18 mouse cellular contexts compared by ENCODE assay signal in genomic region chr10:122525807-122526206, GRCm38 (mm10).
A peak's percentile ranks its signal among the peaks of the same experiment; 100 is the strongest.
DNase-seq lines count a peak whose midpoint lies in the region; ATAC-seq and TF ChIP-seq lines count a peak whose summit lies in the region.
"Had no signal": no experiment of that assay in that cellular context is flagged by ENCODE, and none has a peak within 500 bp of the region (broad histone marks: within the 10 kb centered on the region; RNA-seq: fewer than 3 reads in every experiment).

No protein-coding gene starts in this region.

- POLR2A ChIA-PET in Patski (lab: Charles Lee): no interaction called here

- H3K4me2 ChIP-seq in hindbrain, postnatal 0 days (ENCODE audit: low read depth, low read length): no peak overlapping the region
- H3K4me2 ChIP-seq in hindbrain, embryonic 13.5 days: no peak overlapping the region
- H3K4me2 ChIP-seq in lung, embryonic 14.5 days: no peak overlapping the region
- H3K4me2 ChIP-seq: forebrain, embryonic 15.5 days; limb, embryonic 12.5 days; midbrain, embryonic 13.5 days; neural tube, embryonic 12.5 days had no signal

- no peak overlapping the region for H3K27ac ChIP-seq in hindbrain, postnatal 0 days
- no peak overlapping the region for H3K27ac ChIP-seq in hindbrain, embryonic 13.5 days
- no peak overlapping the region for H3K27ac ChIP-seq in lung, embryonic 14.5 days (ENCODE audit: low read depth)
- H3K27ac ChIP-seq: forebrain, embryonic 15.5 days; gastrocnemius, adult 2 months; heart, embryonic 10.5 days; limb, embryonic 12.5 days; midbrain, embryonic 13.5 days; neural tube, embryonic 12.5 days had no signal

- H3K4me3 ChIP-seq in hindbrain, postnatal 0 days (ENCODE audit: low read length): no peak overlapping the region
- no peak overlapping the region for H3K4me3 ChIP-seq in hindbrain, embryonic 13.5 days
- H3K4me3 ChIP-seq in lung, embryonic 14.5 days (ENCODE audit: low read depth, low read length): no peak overlapping the region
- H3K4me3 ChIP-seq: forebrain, embryonic 15.5 days; gastrocnemius, adult 2 months; heart, embryonic 10.5 days; limb, embryonic 12.5 days; midbrain, embryonic 13.5 days; neural tube, embryonic 12.5 days had no signal

- WGBS in hindbrain, postnatal 0 days: 55% methylated on average over 6 of the region's 6 CpGs
- WGBS in hindbrain, embryonic 13.5 days: 83% methylated on average over 6 of the region's 6 CpGs
- WGBS in lung, embryonic 14.5 days: 69% methylated on average over 6 of the region's 6 CpGs

- no peak for ATAC-seq in hindbrain, postnatal 0 days
- no peak for ATAC-seq in hindbrain, embryonic 13.5 days (ENCODE audit: low FRiP score)
- ATAC-seq in lung, embryonic 14.5 days (ENCODE audit: insufficient read depth): no peak
- no peak for ATAC-seq in Patski
- ATAC-seq: forebrain, embryonic 15.5 days; inflammation-experienced regulatory T-cells, adult 6 months; midbrain, embryonic 13.5 days had no signal

- peak; percentile 54 for TF ChIP-seq CTCF in hindbrain, postnatal 0 days (IDR thresholded peaks at IDR 0.05; ENCODE audit: low read depth)
- peak; percentile 49 for TF ChIP-seq CTCF in lung, embryonic 14.5 days (IDR thresholded peaks at IDR 0.05; ENCODE audit: low read depth)
- peak; percentile 37 for TF ChIP-seq CTCF in Patski (IDR thresholded peaks at IDR 0.05)

- CTCF ChIA-PET in Patski (lab: Charles Lee): interaction anchor here (1.0 to 3.7 kb wide), 5 partner anchors 53 to 433 kb away, joined by 3 to 15 read pairs (median 6); no protein-coding TSS in a partner anchor

- no peak overlapping the region for H3K9ac ChIP-seq in hindbrain, postnatal 0 days (replicated peaks; ENCODE audit: low read length)
- no peak overlapping the region for H3K9ac ChIP-seq in hindbrain, embryonic 13.5 days
- no peak overlapping the region for H3K9ac ChIP-seq in lung, embryonic 14.5 days
- H3K9ac ChIP-seq: forebrain, embryonic 15.5 days; limb, embryonic 12.5 days; midbrain, embryonic 13.5 days; neural tube, embryonic 12.5 days had no signal

- in situ Hi-C loops in Patski (cut with MboI; ENCODE audit: low pct_unique_long_range_greater_than_20kb): loop anchor here (5.0 to 25.0 kb wide), 5 partner anchors 71 to 839 kb away; no protein-coding TSS in a partner anchor

- no peaks in the 10 kb centered on the region for H3K9me3 ChIP-seq in hindbrain, postnatal 0 days (ENCODE audit: low read length)
- no peaks in the 10 kb centered on the region for H3K9me3 ChIP-seq in hindbrain, embryonic 13.5 days
- H3K9me3 ChIP-seq in lung, embryonic 14.5 days (ENCODE audit: low read depth, low read length): no peaks in the 10 kb centered on the region
- H3K9me3 ChIP-seq: forebrain, embryonic 15.5 days; heart, embryonic 10.5 days; limb, embryonic 12.5 days; midbrain, embryonic 13.5 days; neural tube, embryonic 12.5 days had no signal

- peak; percentile 36 for DNase-seq in hindbrain, postnatal 0 days (ENCODE audit: low spot score)
- DNase-seq in lung, embryonic 14.5 days: peak; percentile 44
- no peak for DNase-seq in lung, adult 18-20 months
- DNase-seq in Patski (ENCODE audit: low read depth, low spot score): no peak
- DNase-seq in retina, postnatal 7 days (ENCODE audit: low read depth, low spot score): peak; percentile 3
- DNase-seq in adrenal gland, adult 2 months: no peak
- DNase-seq: adrenal gland, postnatal 10 days; cerebellum, postnatal 25 days; layer of hippocampus, postnatal 36 days; thymus, adult 18-20 months had no signal

- H3K36me3 ChIP-seq in hindbrain, postnatal 0 days (ENCODE audit: insufficient read depth, low read length): no peaks in the 10 kb centered on the region
- no peaks in the 10 kb centered on the region for H3K36me3 ChIP-seq in hindbrain, embryonic 13.5 days
- H3K36me3 ChIP-seq in lung, embryonic 14.5 days (ENCODE audit: insufficient read depth): no peaks in the 10 kb centered on the region
- H3K36me3 ChIP-seq: forebrain, embryonic 15.5 days; heart, embryonic 10.5 days; limb, embryonic 12.5 days; midbrain, embryonic 13.5 days; neural tube, embryonic 12.5 days had no signal

- no peaks in the 10 kb centered on the region for H3K4me1 ChIP-seq in hindbrain, postnatal 0 days (ENCODE audit: insufficient read depth, low read length)
- no peaks in the 10 kb centered on the region for H3K4me1 ChIP-seq in hindbrain, embryonic 13.5 days (replicated peaks)
- no peaks in the 10 kb centered on the region for H3K4me1 ChIP-seq in lung, embryonic 14.5 days (ENCODE audit: insufficient read depth)
- H3K4me1 ChIP-seq: heart, embryonic 10.5 days; limb, embryonic 12.5 days; midbrain, embryonic 13.5 days; neural tube, embryonic 12.5 days had no signal

- H3K27me3 ChIP-seq in hindbrain, postnatal 0 days (ENCODE audit: insufficient read depth, low read length): no peaks in the 10 kb centered on the region
- no peaks in the 10 kb centered on the region for H3K27me3 ChIP-seq in hindbrain, embryonic 13.5 days
- no peaks in the 10 kb centered on the region for H3K27me3 ChIP-seq in lung, embryonic 14.5 days (ENCODE audit: insufficient read depth, low read length)
- no peaks in the 10 kb centered on the region for H3K27me3 ChIP-seq in Patski
- H3K27me3 ChIP-seq: forebrain, embryonic 15.5 days; limb, embryonic 12.5 days; midbrain, embryonic 13.5 days; neural tube, embryonic 12.5 days had no signal

Comparison
In these comparisons a context has a peak if more than half of its experiments do, and no peak if none do; other contexts are left out.
1. DNase-seq: peak in hindbrain, postnatal 0 days (single experiment), lung, embryonic 14.5 days (single experiment) and retina, postnatal 7 days (single experiment); none in lung, adult 18-20 months (0 of 2), Patski (single experiment) and adrenal gland, adult 2 months (single experiment).
2. Peak in every context shown above with its lines, with median percentiles within 50 percentile points of each other: CTCF ChIP-seq.